ENCODE assay signal across 10 mouse cellular contexts in the genomic region with DNA sequence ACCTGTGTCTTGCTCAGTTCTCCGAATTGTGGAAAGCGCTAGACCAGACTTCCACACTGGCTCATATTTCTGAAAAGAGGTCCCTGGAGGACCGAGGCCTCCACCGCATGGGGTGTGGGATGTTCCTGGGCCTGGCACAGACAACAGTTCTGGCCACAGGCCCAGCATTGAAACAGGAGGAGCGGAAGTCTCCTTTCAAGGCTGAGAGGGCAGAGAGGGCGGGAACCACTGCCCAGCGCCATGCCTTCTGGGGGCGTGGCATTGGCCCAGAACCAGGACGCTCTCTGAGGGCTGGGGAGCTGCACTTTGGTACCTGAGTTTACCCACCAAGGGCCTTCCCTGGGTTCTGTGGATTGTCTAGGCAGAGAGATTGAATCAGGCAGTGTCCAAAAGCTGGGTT. TPM values are rescaled to one million over a fixed set of nuclear protein-coding genes. Genes with fewer than 3 reads are reported as not detected.
DNase-seq lines count a peak whose midpoint lies in the region; ATAC-seq lines count a peak whose summit lies in the region.
"Had no signal": no experiment of that assay in that cellular context is flagged by ENCODE, and none has a peak within 500 bp of the region (broad histone marks: within the 10 kb centered on the region; RNA-seq: fewer than 3 reads in every experiment).

No protein-coding gene starts in this region.

- H3K27me3 ChIP-seq in stomach, embryonic 16.5 days (ENCODE audit: control insufficient read depth, insufficient read depth, low read length): no peaks in the 10 kb centered on the region

- H3K4me3 ChIP-seq in stomach, embryonic 16.5 days (replicated peaks; ENCODE audit: low read length): no peak overlapping the region
- H3K4me3 ChIP-seq: erythroblast, embryonic 14.5 days had no signal

- no peaks in the 10 kb centered on the region for H3K36me3 ChIP-seq in stomach, embryonic 16.5 days (ENCODE audit: control insufficient read depth, insufficient read depth, low read length)

- H3K9ac ChIP-seq in stomach, embryonic 16.5 days (ENCODE audit: low read length): no peak overlapping the region

- intact Hi-C loops in heart, postnatal 14 days (cut with DNase I): loop anchor here (2.0 to 10.0 kb wide), 2 partner anchors 35 to 161 kb away; no protein-coding TSS in a partner anchor

- ATAC-seq in stomach, embryonic 16.5 days (ENCODE audit: insufficient read depth, low FRiP score): peak; percentile 32; the same call in 1 of the 2 replicates

- H3K9me3 ChIP-seq in stomach, embryonic 16.5 days (replicated peaks; ENCODE audit: control insufficient read depth, low read length): no peaks in the 10 kb centered on the region
- H3K9me3 ChIP-seq: G1E had no signal

- peak; percentile 35 to 50 for DNase-seq in layer of hippocampus, postnatal 10 days (ENCODE audit: low spot score in 2 of 2)
- DNase-seq in layer of hippocampus, adult 9-10 months (ENCODE audit: low spot score): no peak
- peak; percentile 39 to 69 for DNase-seq in adrenal gland, postnatal 4 days (ENCODE audit: low spot score in 2 of 2)
- DNase-seq in heart, postnatal 14 days: peak; percentile 68 to 78
- DNase-seq in lung, adult 18-20 months: peak; percentile 86 to 91
- DNase-seq in cerebellum, adult 11 months: no peak
- no peak for DNase-seq in thymus, postnatal 14 days

- no peak overlapping the region for H3K27ac ChIP-seq in stomach, embryonic 16.5 days (ENCODE audit: low read length)

- H3K4me2 ChIP-seq in stomach, embryonic 16.5 days (ENCODE audit: low read depth, low read length): no peak overlapping the region

- H3K4me1 ChIP-seq in stomach, embryonic 16.5 days (ENCODE audit: control insufficient read depth, insufficient read depth, low read length): peaks cover 9% of the 10 kb centered on the region; the same call in 1 of the 2 replicates

- WGBS in stomach, embryonic 16.5 days: 43% methylated on average over 9 of the region's 9 CpGs

RNA-seq across cellular contexts. Expression of a gene that starts 6.3 kb away (rescaled TPM):
- total RNA-seq in layer of hippocampus, postnatal 10 days (2021): 1 to 10 TPM; 1.8 to 2.0 TPM
- total RNA-seq in adrenal gland, postnatal 4 days (2021): 1 to 10 TPM in 1 of 2 experiments, under 1 TPM in 1; 0.96 to 1.4 TPM
- total RNA-seq in heart, postnatal 14 days (2021): under 1 TPM; 0.39 to 0.45 TPM
- 0.62 and 1.6 TPM in 2 replicates for polyA plus RNA-seq in stomach, embryonic 16.5 days (2015; fragmentation: Nextera tagmentation; extraction: Ambion mirVana)
- total RNA-seq: G1E had no signal
- polyA plus RNA-seq: G1E had no signal

RNA-seq across cellular contexts. Expression of a gene that starts 17.2 kb away (rescaled TPM):
- 100 to 1,000 TPM; 122 to 125 TPM for total RNA-seq in layer of hippocampus, postnatal 10 days (2021)
- total RNA-seq in adrenal gland, postnatal 4 days (2021): 10 to 100 TPM; 32.6 to 34.6 TPM
- total RNA-seq in heart, postnatal 14 days (2021): 1 to 10 TPM; 7.5 to 8.0 TPM
- 11.4 and 14.6 TPM in 2 replicates for polyA plus RNA-seq in stomach, embryonic 16.5 days (2015; fragmentation: Nextera tagmentation; extraction: Ambion mirVana)

RNA-seq across cellular contexts. Expression of a gene that starts 21.1 kb away (rescaled TPM):
- total RNA-seq in layer of hippocampus, postnatal 10 days (2021): 100 to 1,000 TPM; 386 to 393 TPM
- 100 to 1,000 TPM; 139 to 148 TPM for total RNA-seq in adrenal gland, postnatal 4 days (2021)
- 100 to 1,000 TPM; 128 to 129 TPM for total RNA-seq in heart, postnatal 14 days (2021)
- 224 and 241 TPM in 2 replicates for polyA plus RNA-seq in stomach, embryonic 16.5 days (2015; fragmentation: Nextera tagmentation; extraction: Ambion mirVana)

RNA-seq across cellular contexts. Expression of a gene that starts 25.7 kb away (rescaled TPM):
- 10 to 100 TPM in 1 of 2 experiments, 1 to 10 TPM in 1; 9.6 to 10.6 TPM for total RNA-seq in layer of hippocampus, postnatal 10 days (2021)
- 1 to 10 TPM; 9.6 to 9.8 TPM for total RNA-seq in adrenal gland, postnatal 4 days (2021)
- total RNA-seq in heart, postnatal 14 days (2021): 1 to 10 TPM; 2.7 to 2.9 TPM
- 16.5 and 19.4 TPM in 2 replicates for polyA plus RNA-seq in stomach, embryonic 16.5 days (2015; fragmentation: Nextera tagmentation; extraction: Ambion mirVana)

RNA-seq across cellular contexts. Expression of a gene that starts 31.8 kb away (rescaled TPM):
- total RNA-seq in layer of hippocampus, postnatal 10 days (2021): 10 to 100 TPM; 33.5 to 33.7 TPM
- 10 to 100 TPM; 17.3 to 19.9 TPM for total RNA-seq in adrenal gland, postnatal 4 days (2021)
- total RNA-seq in heart, postnatal 14 days (2021): 1 to 10 TPM; 2.6 to 4.1 TPM
- polyA plus RNA-seq in stomach, embryonic 16.5 days (2015; fragmentation: Nextera tagmentation; extraction: Ambion mirVana): 15.4 and 16.9 TPM in 2 replicates

Comparison
In these comparisons a context has a peak if more than half of its experiments do, and no peak if none do; other contexts are left out.
1. DNase-seq: peak in layer of hippocampus, postnatal 10 days (2 of 2), adrenal gland, postnatal 4 days (2 of 2), heart, postnatal 14 days (2 of 2) and lung, adult 18-20 months (2 of 2); none in layer of hippocampus, adult 9-10 months (single experiment), cerebellum, adult 11 months (single experiment) and thymus, postnatal 14 days (single experiment).